Mouse (Mus musculus): ENCODE results near the gene Slc5a10.

Gene Slc5a10

DNA sequence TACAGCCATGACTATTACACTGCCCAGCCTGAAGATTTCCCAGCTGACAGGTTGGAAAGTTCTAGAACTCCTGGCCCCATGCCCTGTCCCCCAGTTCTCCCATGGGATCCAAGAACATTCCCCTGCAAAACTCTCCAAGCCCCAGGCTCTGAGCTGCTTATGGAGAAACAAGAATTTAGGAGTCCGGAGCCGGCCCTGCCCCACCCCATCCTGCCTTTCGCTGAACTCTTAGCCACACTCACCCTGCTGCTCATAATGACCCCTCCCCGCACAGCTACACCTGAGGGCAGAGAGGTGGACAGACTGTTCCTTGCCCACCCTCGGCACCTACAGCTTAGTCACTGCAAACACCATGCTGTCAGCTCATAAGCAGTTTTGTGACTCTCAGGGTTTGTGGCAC is 52.8 kb downstream of the Slc5a10 start:
- DNase-seq (ENCODE audit: low spot score), result no peak

GRCm38 (mm10) chr11:61667248-61667647 is 53.4 kb downstream of the Slc5a10 start:
- DNase-seq (ENCODE audit: low spot score), result no peak

DNA sequence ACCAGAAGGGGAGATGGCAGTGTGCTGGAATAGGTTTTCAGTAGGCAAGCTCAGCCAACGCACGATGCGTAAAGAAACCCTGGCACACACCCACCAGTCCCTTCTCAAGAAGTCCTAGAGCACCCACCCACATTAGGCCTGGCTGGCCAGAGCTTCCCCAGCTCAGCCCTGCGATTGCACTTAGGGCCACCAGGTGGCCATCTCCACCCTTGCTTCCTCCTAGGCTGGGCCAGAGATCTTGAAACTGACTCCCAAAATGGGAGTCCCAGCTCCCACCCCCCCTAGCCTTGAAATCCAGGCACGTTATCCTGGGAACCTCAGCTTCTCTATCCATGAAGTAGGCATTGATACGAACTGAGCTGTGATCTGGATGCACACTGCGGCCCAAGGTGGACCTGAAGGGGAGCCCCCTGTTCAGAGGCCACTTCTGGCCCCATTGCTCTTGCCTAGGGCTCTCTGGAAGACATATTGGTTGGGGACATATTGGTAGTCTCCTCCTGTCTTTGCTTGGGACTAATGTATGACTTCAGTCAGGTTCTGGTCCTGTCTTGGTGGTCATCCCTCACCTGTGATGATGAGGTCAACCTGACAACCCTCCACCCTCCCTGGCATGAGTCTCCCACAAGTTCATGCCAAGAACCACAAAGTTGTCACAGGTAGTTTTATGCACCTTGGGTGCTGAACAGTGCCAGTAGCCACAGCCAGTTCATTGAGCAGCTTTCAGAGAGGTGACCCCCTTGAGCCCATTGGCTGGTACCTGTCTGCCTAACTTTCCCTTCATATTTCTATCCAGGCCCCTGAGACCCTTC is 54.4 kb downstream of the Slc5a10 start:
- DNase-seq (ENCODE audit: low spot score), result no peak

DNA sequence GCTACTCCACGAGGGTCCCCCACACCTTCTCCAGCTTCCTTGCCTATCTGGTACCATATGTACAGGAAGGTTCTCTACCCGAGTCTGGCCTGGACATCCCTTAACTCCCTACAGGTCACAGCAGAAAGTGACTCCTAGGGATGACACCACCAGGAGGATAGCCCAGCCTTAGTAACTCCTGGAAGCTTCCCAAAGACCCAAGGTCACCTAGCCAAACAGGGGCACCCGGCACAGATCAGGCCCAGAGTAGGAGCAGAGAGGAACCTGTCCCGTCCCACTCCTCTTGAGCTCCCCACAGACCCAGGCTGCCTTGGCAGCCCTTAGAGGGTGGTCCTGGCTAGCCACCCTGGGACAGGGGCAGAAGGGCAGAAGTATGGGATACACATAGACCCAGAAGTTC is 55.2 kb downstream of the Slc5a10 start:
- no peak for DNase-seq (ENCODE audit: low spot score)

- DNase-seq (ENCODE audit: low spot score), result no peak
Observed at GRCm38 (mm10) chr11:61662189-61662588, 58.4 kb downstream of the Slc5a10 start.

- DNase-seq (ENCODE audit: low spot score), result no peak
Observed at GRCm38 (mm10) chr11:61660806-61661392, 59.7 kb downstream of the Slc5a10 start.

DNA sequence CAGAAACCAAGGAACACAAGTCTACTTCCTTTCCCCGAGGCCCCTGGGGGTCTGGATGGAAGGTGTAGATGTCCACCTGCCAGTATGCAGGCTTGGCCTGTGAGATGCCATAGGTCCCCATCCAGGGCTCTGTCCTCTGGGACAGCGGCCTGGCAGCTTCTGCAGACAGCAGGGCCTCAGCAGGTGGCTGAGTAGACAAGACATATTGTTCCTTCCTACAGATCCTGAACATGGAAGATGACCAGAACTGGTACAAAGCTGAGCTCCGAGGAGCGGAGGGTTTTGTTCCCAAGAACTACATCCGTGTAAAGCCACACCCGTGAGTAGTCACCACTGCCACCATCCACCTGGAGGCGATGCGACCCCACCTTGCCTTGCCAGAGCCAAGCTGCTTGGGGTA is 60.6 kb downstream of the Slc5a10 start:
- DNase-seq (ENCODE audit: low spot score), result no peak

DNA sequence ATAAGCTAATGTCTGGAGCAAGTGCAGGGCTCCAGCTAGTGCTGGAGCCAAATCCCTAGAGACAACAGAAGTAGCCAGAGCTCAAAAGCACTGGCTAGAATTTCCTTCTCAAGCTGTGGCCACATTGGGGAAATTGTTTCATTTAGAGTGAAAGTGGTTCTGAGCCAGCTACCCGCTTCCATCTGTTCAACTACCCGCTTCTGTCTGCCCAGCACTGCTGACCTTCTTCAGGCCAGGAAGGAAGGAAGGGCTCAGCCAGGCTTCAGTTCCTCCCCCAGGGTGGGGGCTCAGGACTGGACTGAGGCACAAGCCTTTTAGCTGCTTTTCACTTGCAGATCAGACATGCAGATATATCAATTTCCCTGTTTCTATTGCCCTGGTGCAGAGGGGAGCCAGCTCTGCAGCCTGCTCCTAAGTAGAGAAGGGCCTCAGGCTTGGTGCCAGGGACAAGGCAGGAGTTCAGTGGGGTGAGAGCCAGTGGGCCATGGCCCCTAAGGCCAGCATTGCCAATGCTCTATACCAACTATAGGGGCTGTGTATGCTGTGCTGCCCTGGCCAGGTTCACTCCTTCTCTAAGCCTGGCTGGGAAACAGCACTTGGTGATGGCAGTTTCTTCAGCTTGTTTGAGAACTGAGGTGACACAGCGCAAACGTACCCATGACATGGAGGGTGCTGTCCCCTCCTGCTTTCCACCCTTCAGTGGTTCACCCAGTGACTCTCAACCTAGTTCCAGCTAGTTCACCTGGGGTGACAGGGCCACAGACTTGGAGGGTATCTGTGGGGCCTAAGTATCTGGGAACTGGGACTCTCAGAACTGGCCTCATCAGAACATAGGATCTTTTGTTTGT is 61.4 kb downstream of the Slc5a10 start:
- DNase-seq (ENCODE audit: low spot score), result no peak

DNA sequence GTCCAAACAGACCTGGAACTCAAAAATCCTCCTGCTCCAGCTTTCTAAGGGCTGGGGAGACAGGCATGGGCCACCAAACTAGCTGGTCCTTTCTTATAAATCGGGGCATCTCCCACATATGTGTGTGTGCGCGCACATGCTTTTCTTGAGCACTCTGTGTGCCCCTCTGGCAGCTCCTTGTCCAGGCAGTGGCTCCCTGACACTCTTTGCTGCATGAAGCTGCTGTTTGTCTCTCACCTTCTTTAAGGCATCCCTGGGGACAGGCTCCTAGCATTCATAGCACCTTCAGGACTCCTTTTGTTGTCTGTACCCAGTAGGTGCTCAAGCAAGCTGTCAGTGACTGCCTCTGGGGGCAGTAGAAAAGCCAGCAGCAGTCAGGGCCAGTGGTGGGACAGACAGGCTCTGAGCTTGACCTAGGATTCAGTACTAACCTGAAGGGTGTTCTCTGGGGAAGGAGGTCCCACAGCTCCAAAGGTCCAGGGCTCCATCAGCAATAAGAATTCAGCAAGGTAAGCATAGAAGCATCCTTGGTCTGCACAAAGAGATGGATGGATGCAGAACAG is 62.2 kb downstream of the Slc5a10 start:
- DNase-seq (ENCODE audit: low spot score), result no peak

- no peak for DNase-seq (ENCODE audit: low spot score)
Observed at GRCm38 (mm10) chr11:61657432-61657831, 63.2 kb downstream of the Slc5a10 start.

DNA sequence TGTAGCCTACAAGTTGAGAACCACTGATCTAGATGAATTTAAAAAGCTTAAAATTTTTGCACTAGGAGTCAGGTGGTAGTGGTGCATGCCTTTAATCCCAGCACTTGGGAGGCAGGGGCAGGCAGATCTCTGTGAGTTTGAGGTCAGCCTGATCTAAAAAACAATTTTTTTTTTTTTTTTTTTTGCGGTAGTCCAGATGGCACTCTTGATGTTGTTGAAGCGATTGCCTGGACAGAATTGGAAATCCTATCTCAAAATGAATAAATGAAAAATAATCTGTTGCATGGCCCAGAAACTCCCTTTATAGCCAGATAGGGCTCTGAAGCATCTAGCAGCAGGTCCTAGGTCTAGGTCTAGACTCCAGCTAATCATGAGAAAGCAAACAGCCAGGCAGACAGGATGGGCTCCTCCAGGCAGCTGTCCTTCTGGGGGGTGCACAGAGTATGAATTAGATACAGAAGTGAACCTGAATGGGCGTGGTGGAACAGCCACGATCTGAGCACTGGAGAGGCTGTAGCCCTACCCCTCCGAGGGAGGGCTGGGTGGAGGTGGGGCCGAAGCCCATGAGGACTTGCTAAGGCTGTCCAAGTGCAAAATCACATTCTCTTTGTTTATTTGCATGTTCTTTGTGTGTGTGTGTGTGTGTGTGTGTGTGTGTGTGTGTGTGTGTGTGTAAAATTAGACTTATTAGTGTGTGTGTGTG is 64.3 kb downstream of the Slc5a10 start:
- no peak for DNase-seq (ENCODE audit: low spot score)

DNA sequence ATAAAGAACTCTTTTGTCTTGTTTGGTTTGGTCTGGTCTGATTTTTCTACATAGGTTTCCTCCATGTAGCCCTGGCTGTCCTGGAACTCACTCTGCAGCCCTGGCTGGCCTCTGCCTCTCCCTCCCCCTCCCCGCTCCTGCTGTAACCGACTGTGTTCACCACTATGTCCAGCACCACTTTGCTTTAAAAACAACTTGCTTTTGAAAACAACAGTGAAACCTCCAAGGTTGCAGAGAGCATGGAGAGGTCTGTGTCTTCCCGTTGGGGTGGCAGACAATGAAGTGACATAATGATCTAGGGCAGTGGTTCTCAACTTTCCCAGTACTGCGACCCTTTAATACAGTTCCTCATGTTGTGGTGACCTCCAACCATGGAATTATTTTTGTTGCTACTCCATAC is 65.0 kb downstream of the Slc5a10 start:
- DNase-seq (ENCODE audit: low spot score), result no peak

DNA sequence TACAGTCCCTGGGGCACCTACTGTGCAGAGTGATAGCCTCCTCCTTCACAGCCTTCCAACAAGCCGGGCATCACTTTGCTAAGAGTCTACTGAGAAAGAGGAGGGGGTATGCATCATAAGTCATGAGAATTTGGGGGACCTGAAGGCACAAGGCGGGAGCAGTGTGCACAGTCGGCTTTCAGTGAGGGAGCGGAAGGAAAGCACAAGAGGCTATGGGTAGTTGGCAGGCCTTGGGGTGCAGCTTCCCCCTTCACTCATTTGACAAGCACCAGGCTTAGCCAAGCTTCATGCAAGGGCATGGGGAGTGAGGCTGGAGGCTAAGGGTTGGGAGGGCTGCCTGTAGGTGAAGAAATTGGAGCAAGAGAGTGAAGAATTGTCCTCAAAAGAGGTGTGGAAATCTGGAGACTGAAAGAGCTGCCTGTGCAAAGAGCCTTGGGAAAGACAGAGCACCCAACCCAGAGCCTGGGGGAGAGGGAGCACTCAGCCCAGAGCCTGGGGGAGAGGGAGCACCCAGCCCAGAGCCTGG is 65.8 kb downstream of the Slc5a10 start:
- no peak for DNase-seq (ENCODE audit: low spot score)

- DNase-seq (ENCODE audit: low spot score), result no peak
Observed at GRCm38 (mm10) chr11:61653568-61653967, 67.1 kb downstream of the Slc5a10 start.

DNA sequence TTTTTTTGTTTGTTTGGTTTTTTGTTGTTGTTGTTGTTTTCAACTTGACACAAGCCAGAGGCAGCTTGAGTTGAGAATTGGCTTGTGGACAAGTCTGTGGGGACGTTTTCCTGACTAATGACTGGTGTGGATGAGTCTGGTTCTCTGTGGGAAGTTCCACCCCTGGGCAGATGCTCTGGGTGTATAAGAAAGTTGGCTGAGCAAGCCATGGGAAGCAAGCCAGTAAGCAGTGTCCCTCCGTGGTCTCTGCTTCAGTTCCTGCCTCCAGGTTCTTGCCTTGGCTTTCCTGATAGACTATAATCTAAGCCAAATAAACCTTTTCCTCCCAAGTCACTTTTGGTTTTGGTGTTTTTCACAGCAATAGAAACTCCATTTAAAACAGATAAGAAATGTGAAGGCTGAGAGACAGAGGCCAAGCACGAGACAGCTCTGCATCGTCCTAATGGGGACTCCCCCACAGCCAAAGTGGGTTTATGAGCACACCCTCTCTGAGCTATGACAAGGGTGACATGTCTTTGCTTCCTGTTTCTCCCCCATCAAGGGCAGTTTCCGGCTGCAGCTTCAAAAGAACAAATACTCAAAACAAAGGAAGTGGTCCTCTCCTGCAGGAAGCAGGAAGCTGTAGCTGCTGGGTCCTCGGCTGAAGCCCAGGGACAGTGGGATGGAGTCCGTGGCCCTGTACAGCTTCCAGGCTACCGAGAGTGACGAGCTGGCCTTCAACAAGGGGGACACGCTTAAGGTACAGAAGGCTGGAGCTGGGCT is 67.8 kb downstream of the Slc5a10 start, which contains the start of gene Grap:
Gene Grap (plus strand): TSS at position 580 of the 762 bp plus-strand sequence.
- peak; percentile 87 for DNase-seq (ENCODE audit: low spot score)

DNA sequence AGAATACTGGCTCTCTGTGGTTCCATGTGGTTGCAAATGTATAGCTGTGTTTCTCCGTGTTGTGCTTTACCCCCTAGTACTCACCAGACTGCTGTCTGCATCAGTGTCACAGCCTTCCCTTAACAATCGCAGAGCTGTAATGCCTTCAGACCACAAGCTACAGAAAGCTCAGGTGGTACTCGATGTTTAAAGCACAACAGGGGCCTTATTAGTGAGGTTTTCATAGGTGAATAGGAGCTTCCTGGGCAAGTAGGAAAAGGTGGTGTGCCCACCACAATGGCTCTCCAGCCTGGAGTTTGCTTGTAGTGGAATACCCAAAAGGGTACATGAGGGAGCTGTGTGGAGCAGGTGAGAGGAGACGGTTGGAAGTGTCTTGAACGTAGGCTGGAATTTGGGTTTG is 68.4 kb downstream of the Slc5a10 start:
- DNase-seq (ENCODE audit: low spot score), result no peak

GRCm38 (mm10) chr11:61650470-61651265 is 70.0 kb downstream of the Slc5a10 start:
- no peak for DNase-seq (ENCODE audit: low spot score)

- no peak for DNase-seq (ENCODE audit: low spot score)
Observed at GRCm38 (mm10) chr11:61649626-61650025, 71.0 kb downstream of the Slc5a10 start.

DNA sequence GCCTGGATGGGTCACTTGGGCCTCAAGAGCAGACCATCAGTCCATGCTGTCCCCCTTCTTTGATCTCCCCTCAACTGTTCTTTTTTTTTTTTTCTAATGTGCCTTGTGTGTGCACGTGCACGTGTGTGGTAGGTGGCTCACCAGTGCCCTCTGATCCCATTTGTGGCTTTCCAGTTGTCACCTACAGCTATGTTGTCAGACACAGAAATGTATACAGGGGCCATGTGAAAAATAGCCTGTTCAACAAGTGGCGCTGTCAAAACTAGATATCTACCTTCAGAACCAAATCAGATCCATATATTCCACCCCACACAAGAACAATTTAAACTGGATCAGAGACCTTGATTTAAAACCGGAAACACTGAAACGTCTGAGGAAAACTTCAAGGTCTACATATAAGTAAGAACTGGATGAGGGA is 71.5 kb downstream of the Slc5a10 start:
- DNase-seq (ENCODE audit: low spot score), result no peak

DNA sequence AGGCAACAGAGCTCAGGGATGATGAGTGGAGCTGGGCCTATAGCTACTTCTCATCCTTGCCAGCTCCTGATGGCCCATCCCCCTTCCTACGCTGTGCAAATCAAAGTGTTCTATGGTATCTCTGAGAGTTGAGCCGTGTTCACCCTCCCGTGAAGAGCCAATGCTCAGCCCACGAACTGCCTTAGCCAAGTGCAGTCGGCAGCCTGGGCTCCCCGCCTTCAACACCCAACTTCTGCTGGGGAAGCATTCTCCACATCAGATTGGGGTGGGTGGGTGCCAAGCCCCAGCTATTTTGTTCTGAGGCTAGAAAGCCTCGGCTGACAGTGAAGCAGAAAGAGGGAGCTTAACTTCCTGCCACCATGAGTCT is 71.9 kb downstream of the Slc5a10 start:
- no peak for DNase-seq (ENCODE audit: low spot score)

Measured in lung, postnatal 25 days (tissue).